Mouse (Mus musculus): ENCODE data around the gene Mkrn2os.

DNA sequence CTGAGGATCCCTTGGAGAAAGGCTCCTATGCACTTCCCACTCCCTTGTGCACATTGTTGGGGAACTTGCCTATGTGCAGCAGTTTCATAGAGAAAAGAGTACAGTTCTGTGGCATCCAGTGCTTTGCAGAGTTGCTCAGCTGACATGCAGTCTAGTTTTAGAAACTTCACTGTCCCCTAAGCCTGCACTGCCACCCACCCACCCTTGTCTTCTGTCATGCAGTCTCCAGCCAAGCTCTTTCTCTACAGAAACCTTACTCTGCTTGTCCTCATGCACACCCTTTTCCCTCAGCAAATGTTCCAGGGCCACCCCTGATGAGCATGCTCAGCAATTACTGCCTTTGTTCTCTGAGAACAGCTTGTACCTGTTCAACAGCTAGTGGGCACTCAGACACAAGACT, 21.4 kb upstream of the Mkrn2os start:
- TF ChIP-seq CHD2 (IDR thresholded peaks at IDR 0.05; ENCODE audit: low read length) (no peak), POLR2A (IDR thresholded peaks at IDR 0.05; ENCODE audit: control insufficient read depth in 1 of 2, insufficient read depth in 1 of 2, low read depth in 1 of 2, low read length in 2 of 2, poor library complexity in 1 of 2) (no peak), NRF1 (IDR thresholded peaks at IDR 0.05; ENCODE audit: insufficient read depth, low read depth, low read length, poor library complexity, severe bottlenecking) (no peak), CTCF (IDR thresholded peaks at IDR 0.05 in 2 of 3, conservative IDR thresholded peaks at IDR 0.05 in 1 of 3; ENCODE audit: control insufficient read depth in 1 of 3, insufficient read depth in 1 of 3, low read depth in 2 of 3, low read length in 3 of 3, poor library complexity in 1 of 3, severe bottlenecking in 1 of 3) (no peak), ELF1 (IDR thresholded peaks at IDR 0.05; ENCODE audit: low read depth, low read length) (no peak), MAX (IDR thresholded peaks at IDR 0.05; ENCODE audit: low read length) (no peak), USF1 (IDR thresholded peaks at IDR 0.05; ENCODE audit: low read depth, low read length) (no peak), POLR2AphosphoS5 (IDR thresholded peaks at IDR 0.05; ENCODE audit: borderline replicate concordance, low read depth, low read length) (no peak), CHD1 (IDR thresholded peaks at IDR 0.05; ENCODE audit: low read depth, low read length) (no peak), JUND (IDR thresholded peaks at IDR 0.05; ENCODE audit: low read depth, low read length) (no peak), UBTF (IDR thresholded peaks at IDR 0.05; ENCODE audit: borderline replicate concordance, insufficient read depth, low read depth, low read length) (no peak), EP300 (IDR thresholded peaks at IDR 0.05; ENCODE audit: low read depth in 1 of 2, low read length in 2 of 2) (no peak), BHLHE40 (IDR thresholded peaks at IDR 0.05; ENCODE audit: borderline replicate concordance, low read depth, low read length) (no peak)

Data from MEL (cell line).